Mouse (Mus musculus): ENCODE measurements around the gene Ntn3. TPM values are rescaled to one million over a fixed set of nuclear protein-coding genes. Genes with fewer than 3 reads are reported as not detected.

The Ntn3 gene
- polyA plus RNA-seq, 1 experiment, result 1.3 TPM

DNA sequence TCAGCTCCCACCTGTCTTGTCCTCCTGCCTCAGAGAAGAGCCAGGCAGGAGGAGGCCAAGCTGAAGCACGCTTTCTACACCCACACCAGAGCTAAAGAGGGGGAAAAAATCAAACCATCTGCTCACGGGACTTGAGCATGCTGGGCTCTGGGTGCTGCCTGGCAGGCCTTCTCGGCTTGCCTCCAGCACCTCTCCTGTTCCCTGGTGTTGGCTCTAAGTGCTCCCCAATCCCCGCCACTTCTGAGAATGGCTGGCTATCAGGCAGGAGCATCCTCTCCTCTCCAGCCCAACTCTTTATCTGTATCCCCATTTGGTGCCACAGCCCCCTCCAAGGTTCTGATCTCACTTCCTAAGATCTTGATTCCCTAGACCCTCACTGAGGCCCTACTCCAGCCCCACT lies 10.1 kb downstream of the Ntn3 start:
- no peaks in the 10 kb centered on the region for H3K27me3 ChIP-seq (ENCODE audit: control insufficient read depth, insufficient read depth, low read length)
- TF ChIP-seq CTCF (IDR thresholded peaks at IDR 0.05; ENCODE audit: extremely low read depth, insufficient read length, insufficient replicate concordance, low read depth, low read length), result no peak
- no peak for TF ChIP-seq POLR2A (IDR thresholded peaks at IDR 0.05; ENCODE audit: low read depth, low read length)
- no peak overlapping the region for H3K27ac ChIP-seq (ENCODE audit: insufficient read depth, low read depth, low read length)
- no peaks in the 10 kb centered on the region for H3K36me3 ChIP-seq (ENCODE audit: control insufficient read depth, insufficient read depth, low read length)
- 98% methylated on average over 4 of the region's 4 CpGs for WGBS
- no peak overlapping the region for H3K4me3 ChIP-seq (ENCODE audit: low read depth, low read length)
- peaks cover 38% of the 10 kb centered on the region; the same call in 1 of the 2 replicates for H3K4me1 ChIP-seq (ENCODE audit: control insufficient read depth, insufficient read depth, insufficient read length, low read length)

DNA sequence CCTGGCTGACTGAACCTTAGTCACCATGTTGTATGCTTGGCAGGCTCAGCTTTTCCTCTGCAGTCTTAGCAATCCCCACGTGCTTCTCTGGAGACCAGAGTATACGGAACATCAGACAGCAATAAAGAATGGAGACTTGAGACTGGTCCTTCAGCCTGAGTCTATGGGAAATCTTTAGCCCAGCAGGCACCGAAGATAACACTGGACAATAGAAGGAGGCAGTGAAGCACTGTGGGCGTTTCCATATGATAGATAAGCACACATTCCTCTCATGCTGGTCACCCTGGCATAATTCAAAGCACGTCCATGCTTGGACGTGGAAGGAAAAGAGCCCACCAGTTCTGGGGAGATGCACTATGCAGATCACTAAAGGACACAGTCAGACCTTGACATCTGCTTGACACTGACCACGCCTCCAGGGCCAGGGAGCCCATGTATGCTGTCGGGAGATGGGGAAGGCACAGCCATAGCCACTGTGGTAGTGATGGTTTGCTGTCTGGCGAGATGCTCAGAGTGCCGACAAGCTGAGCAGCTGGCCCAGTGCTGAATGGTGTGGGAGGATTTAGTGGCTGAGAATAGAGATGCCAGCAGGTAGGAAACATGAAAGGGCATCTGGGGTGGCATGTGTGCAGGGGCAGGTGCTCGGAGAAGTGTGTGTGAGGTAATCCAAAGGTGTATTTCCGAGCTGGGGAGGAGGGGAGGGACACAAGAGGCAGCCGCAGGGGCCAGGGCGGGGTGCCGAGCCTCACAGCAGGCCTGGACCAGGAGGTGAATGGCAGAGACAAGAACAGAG lies 12.1 kb downstream of the Ntn3 start:
- WGBS, result 67% methylated on average over 15 of the region's 15 CpGs
- Histone ChIP-seq H3K27me3 (ENCODE audit: control insufficient read depth, insufficient read depth, low read length) (no peaks in the 10 kb centered on the region), H3K36me3 (ENCODE audit: control insufficient read depth, insufficient read depth, low read length) (no peaks in the 10 kb centered on the region), H3K27ac (ENCODE audit: insufficient read depth, low read depth, low read length) (no peak overlapping the region), H3K4me1 (ENCODE audit: control insufficient read depth, insufficient read depth, insufficient read length, low read length) (peaks cover 33% of the 10 kb centered on the region; the same call in 1 of the 2 replicates), H3K4me3 (ENCODE audit: low read depth, low read length) (no peak overlapping the region)
- TF ChIP-seq POLR2A (IDR thresholded peaks at IDR 0.05; ENCODE audit: low read depth, low read length), result no peak
- no peak for TF ChIP-seq CTCF (IDR thresholded peaks at IDR 0.05; ENCODE audit: extremely low read depth, insufficient read length, insufficient replicate concordance, low read depth, low read length)

DNA sequence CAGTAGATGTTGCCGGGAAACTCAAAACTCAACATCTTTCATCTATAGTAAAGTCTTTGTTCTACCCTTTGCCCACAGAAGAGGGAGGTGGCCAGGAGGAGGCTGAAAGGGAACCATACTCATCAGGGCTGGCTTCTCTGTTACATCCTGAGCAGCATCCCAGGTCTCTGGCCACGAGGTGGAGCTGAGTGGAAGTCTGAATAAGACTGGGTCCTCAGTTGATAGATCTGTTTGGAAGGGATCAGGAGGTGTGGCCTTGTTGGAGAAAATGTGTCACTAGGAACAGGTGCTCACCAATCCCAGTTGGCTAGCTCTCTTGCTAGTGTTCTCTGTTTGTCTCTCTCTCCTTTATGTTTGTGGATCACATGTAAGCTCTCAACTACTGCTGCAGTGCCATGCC lies 14.0 kb downstream of the Ntn3 start:
- TF ChIP-seq POLR2A (IDR thresholded peaks at IDR 0.05; ENCODE audit: low read depth, low read length), result no peak
- TF ChIP-seq CTCF (IDR thresholded peaks at IDR 0.05; ENCODE audit: extremely low read depth, insufficient read length, insufficient replicate concordance, low read depth, low read length), result no peak
- Histone ChIP-seq H3K4me1 (ENCODE audit: control insufficient read depth, insufficient read depth, insufficient read length, low read length) (peaks cover 21% of the 10 kb centered on the region; the same call in 1 of the 2 replicates), H3K4me3 (ENCODE audit: low read depth, low read length) (no peak overlapping the region), H3K27ac (ENCODE audit: insufficient read depth, low read depth, low read length) (no peak overlapping the region), H3K36me3 (ENCODE audit: control insufficient read depth, insufficient read depth, low read length) (no peaks in the 10 kb centered on the region), H3K27me3 (ENCODE audit: control insufficient read depth, insufficient read depth, low read length) (no peaks in the 10 kb centered on the region)
- 54% methylated on average over 2 of the region's 2 CpGs for WGBS

DNA sequence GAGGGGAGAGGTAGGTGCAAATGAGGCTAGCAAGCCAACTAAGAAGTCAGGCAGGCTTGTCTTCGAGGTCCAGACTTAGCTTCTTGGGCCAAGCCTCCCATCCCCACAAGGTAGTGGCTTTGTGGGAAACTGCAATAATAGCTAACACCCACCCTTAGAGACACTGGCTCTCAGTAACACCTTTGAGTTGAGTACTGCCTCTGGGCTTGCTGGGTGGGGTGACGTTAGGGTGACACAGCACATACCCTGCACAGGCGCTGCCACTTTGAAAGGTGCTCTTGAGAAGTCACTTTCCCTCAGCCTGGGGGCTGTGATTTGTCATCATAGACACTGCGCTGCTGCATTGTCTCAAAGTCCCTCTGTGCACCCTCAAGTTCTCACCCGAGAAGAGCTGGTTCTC lies 15.6 kb downstream of the Ntn3 start:
- WGBS, result 90% methylated on average over 5 of the region's 5 CpGs
- no peaks in the 10 kb centered on the region for H3K36me3 ChIP-seq (ENCODE audit: control insufficient read depth, insufficient read depth, low read length)
- peaks cover 11% of the 10 kb centered on the region; the same call in 1 of the 2 replicates for H3K4me1 ChIP-seq (ENCODE audit: control insufficient read depth, insufficient read depth, insufficient read length, low read length)
- TF ChIP-seq POLR2A (IDR thresholded peaks at IDR 0.05; ENCODE audit: low read depth, low read length), result no peak
- no peak for TF ChIP-seq CTCF (IDR thresholded peaks at IDR 0.05; ENCODE audit: extremely low read depth, insufficient read length, insufficient replicate concordance, low read depth, low read length)
- no peaks in the 10 kb centered on the region for H3K27me3 ChIP-seq (ENCODE audit: control insufficient read depth, insufficient read depth, low read length)
- H3K4me3 ChIP-seq (ENCODE audit: low read depth, low read length), result no peak overlapping the region
- H3K27ac ChIP-seq (ENCODE audit: insufficient read depth, low read depth, low read length), result no peak overlapping the region

DNA sequence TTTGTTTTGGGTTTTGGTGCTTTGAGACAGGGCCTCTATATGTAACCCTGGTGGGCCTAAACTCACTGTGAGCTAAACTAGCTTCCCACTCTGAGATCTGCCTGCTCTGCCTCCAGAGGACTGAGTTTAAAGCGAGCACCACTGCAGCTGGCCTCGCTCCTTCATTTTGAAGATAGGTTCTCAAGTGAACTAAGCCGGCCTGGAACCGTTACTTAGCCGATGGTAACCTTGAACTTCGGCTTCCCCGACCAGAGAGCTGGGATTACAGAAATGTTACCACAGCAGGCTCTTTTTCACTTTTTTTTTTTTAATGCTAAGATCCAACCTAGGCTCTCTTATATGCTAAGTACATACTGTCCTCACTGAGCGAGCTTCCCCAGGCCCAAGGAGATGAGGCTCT lies 16.1 kb downstream of the Ntn3 start:
- H3K4me1 ChIP-seq (ENCODE audit: control insufficient read depth, insufficient read depth, insufficient read length, low read length), result peaks cover 11% of the 10 kb centered on the region; the same call in 1 of the 2 replicates
- no peak overlapping the region for H3K4me3 ChIP-seq (ENCODE audit: low read depth, low read length)
- H3K27ac ChIP-seq (ENCODE audit: insufficient read depth, low read depth, low read length), result no peak overlapping the region
- TF ChIP-seq POLR2A (IDR thresholded peaks at IDR 0.05; ENCODE audit: low read depth, low read length) (no peak), CTCF (IDR thresholded peaks at IDR 0.05; ENCODE audit: extremely low read depth, insufficient read length, insufficient replicate concordance, low read depth, low read length) (no peak)
- WGBS, result 85% methylated on average over 8 of the region's 8 CpGs
- no peaks in the 10 kb centered on the region for H3K36me3 ChIP-seq (ENCODE audit: control insufficient read depth, insufficient read depth, low read length)
- H3K27me3 ChIP-seq (ENCODE audit: control insufficient read depth, insufficient read depth, low read length), result no peaks in the 10 kb centered on the region

DNA sequence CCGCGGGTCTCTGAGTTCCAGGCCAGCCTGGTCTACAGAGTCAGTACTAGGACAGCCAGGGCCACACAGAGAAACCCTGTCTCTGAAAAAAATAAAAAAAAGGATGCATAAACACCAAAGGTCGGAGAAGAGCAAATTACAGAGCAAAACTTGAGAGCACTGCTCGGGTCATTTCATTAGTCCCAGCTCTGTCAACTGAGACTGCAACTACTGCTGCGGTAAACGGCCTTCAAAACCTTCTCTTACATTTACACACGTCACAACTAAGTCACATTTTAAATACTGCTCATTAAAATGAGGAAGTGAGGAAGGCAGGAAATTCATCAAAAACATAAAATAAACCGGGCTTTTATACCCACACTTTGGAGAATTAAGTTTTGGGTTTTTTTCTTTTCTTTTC lies 16.5 kb downstream of the Ntn3 start:
- peaks cover 2% of the 10 kb centered on the region for H3K36me3 ChIP-seq (ENCODE audit: control insufficient read depth, insufficient read depth, low read length)
- peaks cover 11% of the 10 kb centered on the region; the same call in 1 of the 2 replicates for H3K4me1 ChIP-seq (ENCODE audit: control insufficient read depth, insufficient read depth, insufficient read length, low read length)
- no peak overlapping the region for H3K27ac ChIP-seq (ENCODE audit: insufficient read depth, low read depth, low read length)
- H3K27me3 ChIP-seq (ENCODE audit: control insufficient read depth, insufficient read depth, low read length), result no peaks in the 10 kb centered on the region
- TF ChIP-seq POLR2A (IDR thresholded peaks at IDR 0.05; ENCODE audit: low read depth, low read length) (no peak), CTCF (IDR thresholded peaks at IDR 0.05; ENCODE audit: extremely low read depth, insufficient read length, insufficient replicate concordance, low read depth, low read length) (no peak)
- 78% methylated on average over 8 of the region's 8 CpGs for WGBS
- no peak overlapping the region for H3K4me3 ChIP-seq (ENCODE audit: low read depth, low read length)

DNA sequence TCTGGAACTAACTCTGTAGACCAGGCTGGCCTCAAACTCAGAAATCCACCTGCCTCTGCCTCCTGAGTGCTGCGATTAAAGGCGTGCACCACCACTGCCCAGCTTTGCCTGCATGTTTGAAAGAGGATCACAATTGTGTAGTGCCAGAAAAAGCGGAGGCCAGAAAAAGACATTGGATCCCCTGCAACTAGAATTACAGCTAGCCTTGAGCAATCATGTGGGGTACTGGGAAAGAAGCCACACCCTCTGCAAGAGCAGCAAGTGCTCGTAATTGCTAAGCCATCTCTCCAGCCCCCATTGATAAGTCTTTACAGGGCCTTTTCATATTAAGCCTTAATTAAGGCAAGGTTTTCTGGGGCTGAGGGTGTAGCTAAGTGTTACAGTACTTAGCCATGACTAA lies 17.9 kb downstream of the Ntn3 start:
- peaks cover 2% of the 10 kb centered on the region for H3K36me3 ChIP-seq (ENCODE audit: control insufficient read depth, insufficient read depth, low read length)
- TF ChIP-seq POLR2A (IDR thresholded peaks at IDR 0.05; ENCODE audit: low read depth, low read length) (no peak), CTCF (IDR thresholded peaks at IDR 0.05; ENCODE audit: extremely low read depth, insufficient read length, insufficient replicate concordance, low read depth, low read length) (no peak)
- H3K27me3 ChIP-seq (ENCODE audit: control insufficient read depth, insufficient read depth, low read length), result no peaks in the 10 kb centered on the region
- peaks cover 3% of the 10 kb centered on the region; the same call in 1 of the 2 replicates for H3K4me1 ChIP-seq (ENCODE audit: control insufficient read depth, insufficient read depth, insufficient read length, low read length)
- 87% methylated on average over 4 of the region's 4 CpGs for WGBS
- H3K27ac ChIP-seq (ENCODE audit: insufficient read depth, low read depth, low read length), result no peak overlapping the region
- no peak overlapping the region for H3K4me3 ChIP-seq (ENCODE audit: low read depth, low read length)

All from small intestine, adult 2 months (tissue).